Mouse (Mus musculus) kidney, postnatal 25 days (tissue): ENCODE data around the gene BC029722.

Experiments
- DNase-seq, 2 experiments: peaks; one replicate each; pipeline ENCODE4 v3.0.0; 2021; ENCODE audit warnings: mixed read lengths in 2 of 2

BC029722 gene

DNA sequence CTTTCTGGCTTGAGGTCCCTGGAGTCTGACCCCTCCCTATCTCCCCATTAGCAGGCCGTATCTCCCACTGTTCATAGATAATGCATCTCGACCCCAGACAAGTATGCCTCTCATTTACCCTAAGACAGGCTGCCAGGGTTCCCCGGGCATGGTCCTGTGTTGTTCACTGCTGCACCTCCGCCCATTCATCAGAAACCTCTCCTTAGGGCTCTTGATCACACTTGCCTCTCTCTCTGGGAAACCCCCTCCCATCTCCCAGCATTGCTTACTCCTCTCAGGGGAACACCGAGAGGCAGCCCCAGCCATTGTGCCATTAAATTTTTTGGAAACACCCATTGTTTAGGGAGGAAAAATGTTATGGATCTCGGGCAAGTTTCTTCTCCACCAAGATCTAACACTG lies 41.2 kb downstream of the BC029722 start:
- DNase-seq: no peak

DNA sequence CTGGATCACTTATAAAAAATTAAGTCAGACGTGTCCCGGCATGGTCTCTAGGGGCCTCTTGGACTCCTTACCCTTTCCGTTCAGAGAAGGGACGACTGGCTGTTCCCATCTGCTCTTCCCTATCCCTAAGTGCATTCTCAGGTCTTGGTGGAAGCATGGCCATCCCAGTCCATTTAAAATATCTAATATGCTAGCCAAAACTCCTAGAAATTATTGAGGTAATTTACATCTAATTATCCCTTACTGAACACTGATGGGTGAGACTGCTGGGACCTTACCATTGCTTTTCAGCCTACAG lies 41.6 kb downstream of the BC029722 start:
- DNase-seq: no peak

GRCm38 (mm10) chr2:155776824-155777687 lies 42.2 kb downstream of the BC029722 start:
- no peak for DNase-seq

- peak; percentile 44 to 71 for DNase-seq
Observed at GRCm38 (mm10) chr2:155775685-155776263, 43.5 kb downstream of the BC029722 start.

DNA sequence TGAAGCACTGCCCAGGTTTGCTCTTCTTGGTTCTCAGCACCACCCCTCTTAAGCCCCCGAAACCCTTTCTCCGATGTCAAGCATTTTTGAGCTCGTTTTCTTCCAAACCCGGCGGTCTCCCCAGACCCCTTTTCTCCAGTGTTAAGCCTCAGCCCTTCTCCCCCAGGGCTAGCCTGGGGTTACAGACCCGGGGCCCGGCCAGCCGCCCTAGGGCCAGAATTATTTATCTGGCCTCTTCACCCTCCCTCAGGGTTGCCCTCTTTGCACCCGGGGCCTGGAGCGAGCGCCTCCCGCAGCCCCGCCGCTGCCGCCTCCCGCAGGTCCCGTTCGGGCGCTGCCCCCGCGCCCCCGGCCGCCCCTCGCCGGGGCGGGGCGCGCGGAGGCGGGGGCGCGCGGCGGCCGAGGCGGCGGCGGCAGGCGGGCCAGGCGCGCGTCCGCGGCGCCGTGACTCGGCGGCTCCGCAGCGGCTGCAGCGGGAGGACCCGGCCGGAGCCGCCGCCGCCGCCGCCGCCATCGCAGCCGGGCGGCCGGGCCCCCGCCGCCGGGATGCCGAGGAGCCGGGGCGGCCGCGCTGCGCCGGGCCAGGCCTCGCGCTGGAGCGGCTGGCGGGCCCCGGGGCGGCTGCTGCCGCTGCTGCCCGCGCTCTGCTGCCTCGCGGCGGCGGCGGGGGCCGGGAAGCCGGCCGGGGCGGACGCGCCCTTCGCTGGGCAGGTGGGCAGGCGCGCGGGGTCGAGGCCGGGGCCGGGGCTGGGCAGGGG lies 44.1 kb downstream of the BC029722 start, which contains the start of gene Mmp24:
Mmp24 (plus strand) TSS at position 416 of the 758 bp plus-strand sequence.
- DNase-seq: no peak

- DNase-seq: no peak
Observed at GRCm38 (mm10) chr2:155774261-155774926, 44.8 kb downstream of the BC029722 start.

DNA sequence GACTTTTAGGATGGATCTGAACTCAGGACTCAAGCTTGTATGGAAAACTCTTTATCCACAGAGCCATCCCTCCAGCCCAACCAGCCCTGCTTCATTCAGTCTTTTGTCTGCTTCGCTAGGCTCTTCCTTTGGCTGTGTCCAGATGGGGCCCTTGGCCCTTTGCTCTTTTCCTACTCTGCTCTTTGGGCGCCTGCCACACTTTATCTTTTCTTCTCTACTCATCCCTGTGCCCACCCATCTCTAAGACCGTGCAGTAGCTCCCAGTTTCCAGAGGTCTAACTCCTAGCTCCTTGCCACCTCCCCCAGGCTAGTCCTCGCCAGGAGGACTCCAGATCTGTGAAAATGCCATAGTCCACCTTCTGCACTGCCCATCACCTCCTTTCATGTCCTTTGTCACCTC lies 45.6 kb downstream of the BC029722 start:
- no peak for DNase-seq
